Mouse (Mus musculus) thymus, adult 18-20 months (tissue): Measurements from ENCODE around the gene Obp2a.
"Not testable (repeated sequence)": the region's sequence is repeated elsewhere in the genome, so short reads cannot be mapped to it uniquely, and the experiment has no call there.

Source experiments
- DNase-seq, 2 experiments: peaks; one replicate each; pipeline ENCODE4 v3.0.0; 2022; ENCODE audit warnings: mixed read lengths in 2 of 2

Obp2a gene

DNA sequence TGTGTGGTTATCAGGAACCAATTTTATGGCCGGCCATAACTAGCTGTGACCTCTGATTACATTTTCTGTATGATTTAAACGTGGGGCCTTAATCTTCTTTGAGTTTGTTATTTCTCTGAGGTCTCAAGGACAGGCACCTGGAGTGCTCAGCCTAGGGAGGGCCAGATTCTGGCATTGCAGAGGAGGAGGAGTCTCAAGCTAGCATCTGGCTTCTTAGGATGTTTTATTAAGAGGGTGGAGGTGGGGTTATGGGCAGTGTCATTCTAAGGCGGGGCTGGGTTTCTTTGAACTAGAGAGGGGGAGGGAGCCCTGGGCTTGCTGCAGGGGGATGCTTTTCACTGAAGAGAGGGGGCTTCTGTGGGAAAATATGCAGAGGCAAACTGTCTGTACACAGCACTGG is 11.8 kb downstream of the Obp2a start:
- DNase-seq: not testable (repeated sequence)

DNA sequence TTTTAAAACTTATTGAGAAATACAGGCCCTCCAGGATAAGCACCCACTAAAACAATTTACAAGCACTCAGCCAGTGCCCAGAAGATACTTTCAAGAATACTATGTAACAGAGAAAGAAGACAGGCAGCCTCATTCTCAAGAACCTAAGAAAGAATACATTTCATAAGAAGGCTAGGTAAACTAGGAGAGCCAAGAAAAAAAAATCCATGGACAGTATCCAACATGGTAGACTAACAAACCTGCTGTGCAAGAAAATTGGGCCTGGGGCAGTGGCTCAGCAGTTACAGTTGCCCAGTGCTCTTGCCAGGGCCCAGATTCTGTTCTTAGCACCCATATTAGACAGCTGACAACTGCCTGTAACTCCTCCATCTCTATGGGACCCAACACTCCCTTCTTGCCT is 17.4 kb downstream of the Obp2a start:
- DNase-seq: no peak

GRCm38 (mm10) chr2:25733199-25733930 is 33.5 kb downstream of the Obp2a start:
- no peak for DNase-seq

- DNase-seq: not testable (repeated sequence)
Observed at GRCm38 (mm10) chr2:25736709-25737108, 36.9 kb downstream of the Obp2a start, which contains the start of gene Obp2b. Gene Obp2b (plus strand): TSS chr2:25737009.

GRCm38 (mm10) chr2:25741671-25742070 is 41.8 kb downstream of the Obp2a start:
- no peak for DNase-seq
